Mouse (Mus musculus) heart, postnatal 0 days (tissue): ENCODE measurements around the gene Mcmbp.

ENCODE experiments used
- CTCF ChIP-seq: IDR thresholded peaks from 2 replicates; pipeline ENCODE4 v1.5.1; 2016; ENCODE audit warnings: antibody characterized with exemption, control low read depth, low read depth
- EP300 ChIP-seq: IDR thresholded peaks from 2 replicates; pipeline ENCODE4 v1.6.1; 2016; ENCODE audit warnings: antibody characterized with exemption, low read depth

DNA sequence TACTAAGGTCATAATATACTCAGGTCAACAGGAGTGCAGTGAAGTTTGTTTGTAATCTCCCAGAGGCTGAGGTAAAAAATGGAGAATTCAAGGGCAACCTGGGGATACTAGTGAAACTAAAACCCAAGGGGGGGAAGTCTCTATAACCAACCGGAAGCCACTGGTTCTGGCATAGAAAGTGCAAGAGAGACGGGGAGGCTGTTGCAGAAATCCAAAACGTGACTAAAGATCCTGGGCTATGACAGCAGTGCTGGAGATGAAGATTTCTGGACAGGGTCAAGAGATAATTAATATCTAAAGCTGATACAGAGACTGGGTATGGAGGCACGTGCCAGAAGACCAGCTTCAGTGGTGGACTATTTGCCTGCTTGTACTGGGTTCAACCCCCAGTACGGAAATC, 2.3 kb downstream of the Mcmbp start:
- TF ChIP-seq CTCF, result no peak
- no peak for TF ChIP-seq EP300
